Mouse (Mus musculus): Measurements from ENCODE around the gene Ndst2.

Gene Ndst2

GRCm38 (mm10) chr14:20694884-20695760 is 39.2 kb downstream of the Ndst2 start, which contains the start of gene Fut11:
Fut11 (plus strand) TSS chr14:20694968.
- no peak for TF ChIP-seq GATA4 (IDR thresholded peaks at IDR 0.05; ENCODE audit: insufficient replicate concordance, low read length)

GRCm38 (mm10) chr14:20694185-20694883 is 40.0 kb downstream of the Ndst2 start:
- TF ChIP-seq GATA4 (IDR thresholded peaks at IDR 0.05; ENCODE audit: insufficient replicate concordance, low read length), result no peak

- peak; percentile 74; the same call in 1 of the 2 replicates for TF ChIP-seq GATA4 (IDR thresholded peaks at IDR 0.05; ENCODE audit: insufficient replicate concordance, low read length)
Measured at GRCm38 (mm10) chr14:20693589-20694101, 40.7 kb downstream of the Ndst2 start.

- no peak for TF ChIP-seq GATA4 (IDR thresholded peaks at IDR 0.05; ENCODE audit: insufficient replicate concordance, low read length)
Measured at GRCm38 (mm10) chr14:20691772-20692171, 42.6 kb downstream of the Ndst2 start.

DNA sequence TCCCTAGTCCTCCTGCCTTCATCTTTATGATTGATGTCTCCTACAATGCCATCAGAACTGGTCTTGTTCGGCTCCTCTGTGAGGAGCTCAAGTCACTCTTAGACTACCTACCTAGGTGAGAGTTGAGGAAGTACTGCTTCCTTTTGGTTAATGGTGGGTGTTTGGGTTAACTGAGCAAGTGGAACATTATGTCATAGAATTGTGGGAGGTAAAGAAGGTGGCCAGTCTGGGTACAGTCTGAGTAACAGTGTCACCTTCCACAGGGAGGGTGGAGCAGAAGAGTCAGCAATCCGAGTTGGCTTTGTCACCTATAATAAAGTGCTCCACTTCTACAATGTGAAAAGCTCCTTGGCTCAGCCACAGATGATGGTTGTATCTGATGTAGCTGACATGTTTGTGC is 45.4 kb downstream of the Ndst2 start:
- TF ChIP-seq GATA4 (IDR thresholded peaks at IDR 0.05; ENCODE audit: insufficient replicate concordance, low read length), result no peak

DNA sequence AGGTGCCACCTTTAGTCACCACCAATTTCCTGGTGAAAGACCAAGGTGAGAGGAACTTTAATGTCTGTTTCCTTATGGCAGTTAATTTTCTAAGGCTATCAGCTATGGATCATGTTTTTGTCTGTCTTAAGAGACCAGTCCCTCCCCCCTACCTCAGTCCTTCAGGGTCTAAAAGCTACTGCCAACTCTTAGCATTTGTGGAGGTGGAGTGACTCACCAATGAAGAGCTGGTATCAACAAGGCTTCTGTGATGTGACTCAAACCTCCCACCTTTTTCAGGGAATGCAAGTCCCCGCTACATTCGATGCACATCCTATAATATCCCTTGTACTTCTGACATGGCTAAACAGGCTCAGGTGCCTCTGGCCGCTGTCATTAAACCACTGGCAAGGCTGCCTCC is 47.8 kb downstream of the Ndst2 start:
- TF ChIP-seq GATA4 (IDR thresholded peaks at IDR 0.05; ENCODE audit: insufficient replicate concordance, low read length), result no peak

GRCm38 (mm10) chr14:20682498-20682897 is 51.9 kb downstream of the Ndst2 start:
- no peak for TF ChIP-seq GATA4 (IDR thresholded peaks at IDR 0.05; ENCODE audit: insufficient replicate concordance, low read length)

DNA sequence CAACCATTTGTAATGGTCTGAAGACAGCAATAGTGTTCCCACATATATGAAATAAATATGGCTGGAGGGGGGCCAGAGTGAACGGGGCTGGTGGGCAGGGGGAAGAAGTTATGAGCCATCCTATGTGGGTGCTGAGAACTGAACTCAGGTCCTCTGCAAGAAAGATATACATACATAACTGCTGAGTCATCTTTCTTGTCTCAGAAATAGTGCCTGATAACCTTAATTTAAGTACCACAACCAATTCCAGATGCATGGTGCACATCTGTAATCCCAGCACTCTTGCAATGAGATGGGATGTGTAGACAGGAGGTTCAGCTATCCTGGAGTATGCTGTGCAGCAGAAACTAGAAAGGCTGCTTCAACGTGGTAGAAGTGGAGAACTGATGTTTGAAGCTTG is 52.6 kb downstream of the Ndst2 start:
- TF ChIP-seq GATA4 (IDR thresholded peaks at IDR 0.05; ENCODE audit: insufficient replicate concordance, low read length), result no peak

- no peak for TF ChIP-seq GATA4 (IDR thresholded peaks at IDR 0.05; ENCODE audit: insufficient replicate concordance, low read length)
Measured at GRCm38 (mm10) chr14:20677906-20678305, 56.5 kb downstream of the Ndst2 start.

- no peak for TF ChIP-seq GATA4 (IDR thresholded peaks at IDR 0.05; ENCODE audit: insufficient replicate concordance, low read length)
Measured at GRCm38 (mm10) chr14:20674064-20674833, 60.1 kb downstream of the Ndst2 start, which contains the start of gene Sec24c. Sec24c (plus strand) TSS chr14:20674308.

DNA sequence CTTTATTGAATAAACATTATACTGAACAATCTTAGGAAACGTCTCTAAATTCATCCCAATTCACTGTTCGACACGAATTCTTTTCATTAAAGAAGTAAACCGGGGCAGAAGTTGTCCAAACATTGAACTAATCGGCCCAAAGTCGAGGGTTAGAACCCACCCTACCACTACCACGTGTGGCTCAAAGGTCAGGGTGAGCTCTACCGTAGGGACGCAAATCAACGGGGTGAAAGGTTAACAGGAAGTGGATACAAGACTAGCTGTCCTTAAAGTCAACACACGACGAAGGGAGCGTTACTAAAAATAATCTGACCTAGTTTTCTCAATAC is 60.7 kb downstream of the Ndst2 start:
- TF ChIP-seq GATA4 (IDR thresholded peaks at IDR 0.05; ENCODE audit: insufficient replicate concordance, low read length), result no peak
